Mouse (Mus musculus): ENCODE measurements around the gene Irgc1. TPM values are rescaled to one million over a fixed set of nuclear protein-coding genes. Genes with fewer than 3 reads are reported as not detected.

The Irgc1 gene
- polyA plus RNA-seq (2014; fragmentation: Nextera tagmentation; extraction: Ambion mirVana) = not detected in 2 replicates

- Histone ChIP-seq H3K27ac (ENCODE audit: low read depth, low read length) (no peak within 1 kb of the TSS), H3K4me2 (no peak within 1 kb of the TSS), H3K36me3 (ENCODE audit: control insufficient read depth, insufficient read depth, low read length) (no peaks in the 10 kb centered on the region), H3K27me3 (ENCODE audit: control insufficient read depth, insufficient read depth, low read length) (no peaks in the 10 kb centered on the region), H3K9me3 (replicated peaks; ENCODE audit: control insufficient read depth, low read length) (no peaks in the 10 kb centered on the region), H3K9ac (ENCODE audit: low read depth, low read length) (no peak within 1 kb of the TSS), H3K4me3 (ENCODE audit: low read depth, low read length) (no peak within 1 kb of the TSS), H3K4me1 (ENCODE audit: control insufficient read depth, insufficient read depth, low read length) (no peaks in the 10 kb centered on the region)
- WGBS (ENCODE audit: insufficient replicate concordance) = 74% methylated on average over 9 of the region's 9 CpGs
- no peak for ATAC-seq (replicated peaks; ENCODE audit: insufficient number of reproducible peaks, low FRiP score, low TSS enrichment)
These were observed at the start of gene Irgc1 for GRCm38 (mm10) chr7:24451855-24452311. Gene Irgc1 (minus strand): TSS chr7:24452297.

- Histone ChIP-seq H3K9ac (ENCODE audit: low read depth, low read length) (no peak overlapping the region), H3K4me2 (no peak overlapping the region), H3K4me3 (ENCODE audit: low read depth, low read length) (no peak overlapping the region), H3K27me3 (ENCODE audit: control insufficient read depth, insufficient read depth, low read length) (peaks cover 66% of the 10 kb centered on the region), H3K27ac (ENCODE audit: low read depth, low read length) (no peak overlapping the region), H3K4me1 (ENCODE audit: control insufficient read depth, insufficient read depth, low read length) (peaks cover 12% of the 10 kb centered on the region), H3K9me3 (replicated peaks; ENCODE audit: control insufficient read depth, low read length) (peaks cover 5% of the 10 kb centered on the region; the same call in 1 of the 2 replicates), H3K36me3 (ENCODE audit: control insufficient read depth, insufficient read depth, low read length) (no peaks in the 10 kb centered on the region)
- ATAC-seq (replicated peaks; ENCODE audit: insufficient number of reproducible peaks, low FRiP score, low TSS enrichment) = no peak
- 34% methylated on average over 21 of the region's 21 CpGs for WGBS (ENCODE audit: insufficient replicate concordance)
These were observed 49.4 kb upstream of the Irgc1 start for GRCm38 (mm10) chr7:24501492-24501891.

GRCm38 (mm10) chr7:24500929-24501328 is 48.8 kb upstream of the Irgc1 start:
- 20% methylated on average over 7 of the region's 7 CpGs for WGBS (ENCODE audit: insufficient replicate concordance)
- H3K27me3 ChIP-seq (ENCODE audit: control insufficient read depth, insufficient read depth, low read length) = peaks cover 66% of the 10 kb centered on the region

GRCm38 (mm10) chr7:24499856-24500577 is 47.9 kb upstream of the Irgc1 start:
- H3K9me3 ChIP-seq (replicated peaks; ENCODE audit: control insufficient read depth, low read length) = peaks cover 5% of the 10 kb centered on the region; the same call in 1 of the 2 replicates
- WGBS (ENCODE audit: insufficient replicate concordance) = 8% methylated on average over 43 of the region's 43 CpGs
- peak overlapping the region; percentile 39 for H3K4me3 ChIP-seq (ENCODE audit: low read depth, low read length)
- 0 out of 2 replicates have a peak overlapping the region, but pooled peaks have one; percentile 46 for H3K9ac ChIP-seq (ENCODE audit: low read depth, low read length)
- H3K4me2 ChIP-seq = peak overlapping the region; percentile 66
- H3K27ac ChIP-seq (ENCODE audit: low read depth, low read length) = no peak overlapping the region
- H3K4me1 ChIP-seq (ENCODE audit: control insufficient read depth, insufficient read depth, low read length) = peaks cover 4% of the 10 kb centered on the region; the same call in 1 of the 2 replicates
- H3K27me3 ChIP-seq (ENCODE audit: control insufficient read depth, insufficient read depth, low read length) = peaks cover 66% of the 10 kb centered on the region
- H3K36me3 ChIP-seq (ENCODE audit: control insufficient read depth, insufficient read depth, low read length) = no peaks in the 10 kb centered on the region
- no peak for ATAC-seq (replicated peaks; ENCODE audit: insufficient number of reproducible peaks, low FRiP score, low TSS enrichment)

More at GRCm38 (mm10) chr7:24500929-24501328, 48.8 kb upstream of the Irgc1 start:
- H3K27ac ChIP-seq (ENCODE audit: low read depth, low read length) = no peak overlapping the region
- no peak overlapping the region for H3K4me2 ChIP-seq
- no peak overlapping the region for H3K4me3 ChIP-seq (ENCODE audit: low read depth, low read length)
- no peaks in the 10 kb centered on the region for H3K36me3 ChIP-seq (ENCODE audit: control insufficient read depth, insufficient read depth, low read length)
- no peak overlapping the region for H3K9ac ChIP-seq (ENCODE audit: low read depth, low read length)
- H3K4me1 ChIP-seq (ENCODE audit: control insufficient read depth, insufficient read depth, low read length) = peaks cover 12% of the 10 kb centered on the region
- no peak for ATAC-seq (replicated peaks; ENCODE audit: insufficient number of reproducible peaks, low FRiP score, low TSS enrichment)
- peaks cover 5% of the 10 kb centered on the region; the same call in 1 of the 2 replicates for H3K9me3 ChIP-seq (replicated peaks; ENCODE audit: control insufficient read depth, low read length)

- H3K27me3 ChIP-seq (ENCODE audit: control insufficient read depth, insufficient read depth, low read length) = peaks cover 18% of the 10 kb centered on the region
- H3K4me1 ChIP-seq (ENCODE audit: control insufficient read depth, insufficient read depth, low read length) = no peaks in the 10 kb centered on the region
- 78% methylated on average over 8 of the region's 8 CpGs for WGBS (ENCODE audit: insufficient replicate concordance)
- no peaks in the 10 kb centered on the region for H3K36me3 ChIP-seq (ENCODE audit: control insufficient read depth, insufficient read depth, low read length)
- H3K4me2 ChIP-seq = no peak overlapping the region
- H3K27ac ChIP-seq (ENCODE audit: low read depth, low read length) = no peak overlapping the region
- H3K4me3 ChIP-seq (ENCODE audit: low read depth, low read length) = no peak overlapping the region
- H3K9ac ChIP-seq (ENCODE audit: low read depth, low read length) = no peak overlapping the region
- no peaks in the 10 kb centered on the region for H3K9me3 ChIP-seq (replicated peaks; ENCODE audit: control insufficient read depth, low read length)
- ATAC-seq (replicated peaks; ENCODE audit: insufficient number of reproducible peaks, low FRiP score, low TSS enrichment) = no peak
These were observed 36.2 kb upstream of the Irgc1 start for GRCm38 (mm10) chr7:24488303-24488702.

- H3K9ac ChIP-seq (ENCODE audit: low read depth, low read length) = no peak overlapping the region
- H3K9me3 ChIP-seq (replicated peaks; ENCODE audit: control insufficient read depth, low read length) = no peaks in the 10 kb centered on the region
- no peaks in the 10 kb centered on the region for H3K4me1 ChIP-seq (ENCODE audit: control insufficient read depth, insufficient read depth, low read length)
- H3K4me2 ChIP-seq = no peak overlapping the region
- no peak for ATAC-seq (replicated peaks; ENCODE audit: insufficient number of reproducible peaks, low FRiP score, low TSS enrichment)
- H3K36me3 ChIP-seq (ENCODE audit: control insufficient read depth, insufficient read depth, low read length) = no peaks in the 10 kb centered on the region
- peaks cover 27% of the 10 kb centered on the region for H3K27me3 ChIP-seq (ENCODE audit: control insufficient read depth, insufficient read depth, low read length)
- H3K4me3 ChIP-seq (ENCODE audit: low read depth, low read length) = no peak overlapping the region
- 34% methylated on average over 3 of the region's 3 CpGs for WGBS (ENCODE audit: insufficient replicate concordance)
- H3K27ac ChIP-seq (ENCODE audit: low read depth, low read length) = no peak overlapping the region
These were observed 35.3 kb upstream of the Irgc1 start for GRCm38 (mm10) chr7:24487403-24487802.

- no peak overlapping the region for H3K4me3 ChIP-seq (ENCODE audit: low read depth, low read length)
- 0 out of 2 replicates have a peak, but pooled peaks have one; percentile 1 for ATAC-seq (replicated peaks; ENCODE audit: insufficient number of reproducible peaks, low FRiP score, low TSS enrichment)
- peaks cover 33% of the 10 kb centered on the region for H3K27me3 ChIP-seq (ENCODE audit: control insufficient read depth, insufficient read depth, low read length)
- no peak overlapping the region for H3K4me2 ChIP-seq
- H3K4me1 ChIP-seq (ENCODE audit: control insufficient read depth, insufficient read depth, low read length) = no peaks in the 10 kb centered on the region; the same call in 1 of the 2 replicates
- no peak overlapping the region for H3K9ac ChIP-seq (ENCODE audit: low read depth, low read length)
- no peak overlapping the region for H3K27ac ChIP-seq (ENCODE audit: low read depth, low read length)
- H3K9me3 ChIP-seq (replicated peaks; ENCODE audit: control insufficient read depth, low read length) = no peaks in the 10 kb centered on the region
- WGBS (ENCODE audit: insufficient replicate concordance) = 52% methylated on average over 9 of the region's 9 CpGs
- H3K36me3 ChIP-seq (ENCODE audit: control insufficient read depth, insufficient read depth, low read length) = no peaks in the 10 kb centered on the region
These were observed 34.6 kb upstream of the Irgc1 start for GRCm38 (mm10) chr7:24486654-24487130.

GRCm38 (mm10) chr7:24485481-24485880 is 33.4 kb upstream of the Irgc1 start:
- no peak overlapping the region for H3K9ac ChIP-seq (ENCODE audit: low read depth, low read length)
- H3K27me3 ChIP-seq (ENCODE audit: control insufficient read depth, insufficient read depth, low read length) = peaks cover 45% of the 10 kb centered on the region
- no peak overlapping the region for H3K4me2 ChIP-seq
- H3K27ac ChIP-seq (ENCODE audit: low read depth, low read length) = no peak overlapping the region
- 72% methylated on average over 9 of the region's 9 CpGs for WGBS (ENCODE audit: insufficient replicate concordance)
- H3K36me3 ChIP-seq (ENCODE audit: control insufficient read depth, insufficient read depth, low read length) = no peaks in the 10 kb centered on the region
- H3K9me3 ChIP-seq (replicated peaks; ENCODE audit: control insufficient read depth, low read length) = no peaks in the 10 kb centered on the region
- no peak for ATAC-seq (replicated peaks; ENCODE audit: insufficient number of reproducible peaks, low FRiP score, low TSS enrichment)
- no peak overlapping the region for H3K4me3 ChIP-seq (ENCODE audit: low read depth, low read length)
- no peaks in the 10 kb centered on the region; the same call in 1 of the 2 replicates for H3K4me1 ChIP-seq (ENCODE audit: control insufficient read depth, insufficient read depth, low read length)

All from heart, embryonic 11.5 days (tissue).